Mouse (Mus musculus) neural tube, embryonic 10.5 days (tissue): ENCODE data around the gene 4933427D14Rik.
"Not testable (repeated sequence)": the region's sequence is repeated elsewhere in the genome, so short reads cannot be mapped to it uniquely, and the experiment has no call there.

Source experiments
- DNase-seq: peaks from one replicate; pipeline ENCODE4 v3.0.0-alpha.2; 2017; ENCODE audit warnings: low spot score; ENCODE audit errors: extremely low spot score

Gene 4933427D14Rik

GRCm38 (mm10) chr11:72205256-72205655, 2.0 kb downstream of the 4933427D14Rik start:
- DNase-seq: no peak

GRCm38 (mm10) chr11:72203440-72203839, 3.8 kb downstream of the 4933427D14Rik start:
- DNase-seq: no peak

- no peak for DNase-seq
These were observed 10.8 kb downstream of the 4933427D14Rik start for GRCm38 (mm10) chr11:72196506-72196905.

- DNase-seq: no peak
These were observed 13.0 kb downstream of the 4933427D14Rik start for GRCm38 (mm10) chr11:72194259-72194658.

- DNase-seq: no peak
These were observed 16.4 kb downstream of the 4933427D14Rik start for GRCm38 (mm10) chr11:72190857-72191256.

GRCm38 (mm10) chr11:72184252-72184651, 23.0 kb downstream of the 4933427D14Rik start:
- no peak for DNase-seq

GRCm38 (mm10) chr11:72181136-72181535, 26.1 kb downstream of the 4933427D14Rik start:
- DNase-seq: no peak

- DNase-seq: no peak
These were observed 26.7 kb downstream of the 4933427D14Rik start for GRCm38 (mm10) chr11:72180556-72180955.

GRCm38 (mm10) chr11:72176553-72176952, 30.7 kb downstream of the 4933427D14Rik start:
- DNase-seq: no peak

GRCm38 (mm10) chr11:72175966-72176365, 31.3 kb downstream of the 4933427D14Rik start:
- DNase-seq: no peak

- DNase-seq: no peak
These were observed 32.5 kb downstream of the 4933427D14Rik start for GRCm38 (mm10) chr11:72174721-72175120.

- no peak for DNase-seq
These were observed 33.8 kb downstream of the 4933427D14Rik start for GRCm38 (mm10) chr11:72173506-72173905.

GRCm38 (mm10) chr11:72171906-72172305, 35.4 kb downstream of the 4933427D14Rik start:
- DNase-seq: not testable (repeated sequence)

GRCm38 (mm10) chr11:72169871-72170270, 37.4 kb downstream of the 4933427D14Rik start:
- DNase-seq: no peak

GRCm38 (mm10) chr11:72163198-72163597, 44.1 kb downstream of the 4933427D14Rik start:
- DNase-seq: no peak

GRCm38 (mm10) chr11:72156624-72157023, 50.6 kb downstream of the 4933427D14Rik start:
- DNase-seq: no peak

- no peak for DNase-seq
These were observed 51.3 kb downstream of the 4933427D14Rik start for GRCm38 (mm10) chr11:72155981-72156428.

GRCm38 (mm10) chr11:72155186-72155980, 51.9 kb downstream of the 4933427D14Rik start:
- no peak for DNase-seq

GRCm38 (mm10) chr11:72153122-72153862, 54.0 kb downstream of the 4933427D14Rik start:
- DNase-seq: no peak

GRCm38 (mm10) chr11:72151120-72151519, 56.1 kb downstream of the 4933427D14Rik start:
- DNase-seq: no peak

GRCm38 (mm10) chr11:72147910-72148309, 59.3 kb downstream of the 4933427D14Rik start:
- no peak for DNase-seq

- DNase-seq: no peak
These were observed 61.4 kb downstream of the 4933427D14Rik start for GRCm38 (mm10) chr11:72145877-72146248.
